Mouse (Mus musculus): ENCODE results near the gene Ddr2. TPM values are rescaled to one million over a fixed set of nuclear protein-coding genes. Genes with fewer than 3 reads are reported as not detected.
A peak's percentile ranks its signal among the peaks of the same experiment; 100 is the strongest.
"Not testable (repeated sequence)": the region's sequence is repeated elsewhere in the genome, so short reads cannot be mapped to it uniquely, and the experiment has no call there.

Ddr2 gene
- polyA plus RNA-seq, 1 experiment from 2014 or later = 1.4 TPM

- Histone ChIP-seq H3K4me2 (ENCODE audit: low read depth, low read length) (no peak overlapping the region), H3K9ac (replicated peaks) (no peak overlapping the region), H3K4me1 (ENCODE audit: insufficient read depth) (no peaks in the 10 kb centered on the region), H3K27me3 (ENCODE audit: insufficient read depth, low read length) (no peaks in the 10 kb centered on the region), H3K27ac (ENCODE audit: low read depth) (no peak overlapping the region), H3K4me3 (ENCODE audit: low read depth, low read length) (no peak overlapping the region), H3K36me3 (replicated peaks; ENCODE audit: insufficient read depth, low read length) (no peaks in the 10 kb centered on the region), H3K9me3 (ENCODE audit: low read length) (no peaks in the 10 kb centered on the region)
- TF ChIP-seq CTCF (IDR thresholded peaks at IDR 0.05; ENCODE audit: low read depth) (no peak), EP300 (IDR thresholded peaks at IDR 0.05; ENCODE audit: low read depth) (no peak)
- no peak for DNase-seq
- no peak for ATAC-seq
- 87% methylated on average over 1 of the region's 1 CpGs for WGBS (ENCODE audit: insufficient replicate concordance)
Observed at GRCm38 (mm10) chr1:170009296-170009695, 101.3 kb downstream of the Ddr2 start.

GRCm38 (mm10) chr1:170008432-170009220, 101.9 kb downstream of the Ddr2 start:
- Histone ChIP-seq H3K4me2 (ENCODE audit: low read depth, low read length) (no peak overlapping the region), H3K9me3 (ENCODE audit: low read length) (no peaks in the 10 kb centered on the region), H3K4me1 (ENCODE audit: insufficient read depth) (no peaks in the 10 kb centered on the region), H3K27me3 (ENCODE audit: insufficient read depth, low read length) (no peaks in the 10 kb centered on the region), H3K36me3 (replicated peaks; ENCODE audit: insufficient read depth, low read length) (no peaks in the 10 kb centered on the region), H3K4me3 (ENCODE audit: low read depth, low read length) (no peak overlapping the region), H3K27ac (ENCODE audit: low read depth) (no peak overlapping the region), H3K9ac (replicated peaks) (no peak overlapping the region)
- WGBS (ENCODE audit: insufficient replicate concordance) = 73% methylated on average over 13 of the region's 13 CpGs
- ATAC-seq (no peak), DNase-seq (no peak)
- no peak for TF ChIP-seq CTCF (IDR thresholded peaks at IDR 0.05; ENCODE audit: low read depth)
- no peak for TF ChIP-seq EP300 (IDR thresholded peaks at IDR 0.05; ENCODE audit: low read depth)

- 58% methylated on average over 5 of the region's 5 CpGs for WGBS (ENCODE audit: insufficient replicate concordance)
- TF ChIP-seq EP300 (IDR thresholded peaks at IDR 0.05; ENCODE audit: low read depth) (no peak), CTCF (IDR thresholded peaks at IDR 0.05; ENCODE audit: low read depth) (no peak)
- no peak overlapping the region for H3K4me2 ChIP-seq (ENCODE audit: low read depth, low read length)
Observed at GRCm38 (mm10) chr1:170006516-170006915, 104.0 kb downstream of the Ddr2 start.

GRCm38 (mm10) chr1:170005297-170005696, 105.3 kb downstream of the Ddr2 start:
- no peak overlapping the region for H3K27ac ChIP-seq (ENCODE audit: low read depth)
- no peak overlapping the region for H3K4me2 ChIP-seq (ENCODE audit: low read depth, low read length)
- no peak for TF ChIP-seq CTCF (IDR thresholded peaks at IDR 0.05; ENCODE audit: low read depth)
- TF ChIP-seq EP300 (IDR thresholded peaks at IDR 0.05; ENCODE audit: low read depth) = no peak
- WGBS (ENCODE audit: insufficient replicate concordance) = 68% methylated on average over 3 of the region's 3 CpGs
- no peak overlapping the region for H3K9ac ChIP-seq (replicated peaks)
- H3K27me3 ChIP-seq (ENCODE audit: insufficient read depth, low read length) = no peaks in the 10 kb centered on the region
- ATAC-seq (no peak), DNase-seq (no peak)
- H3K36me3 ChIP-seq (replicated peaks; ENCODE audit: insufficient read depth, low read length) = no peaks in the 10 kb centered on the region
- H3K9me3 ChIP-seq (ENCODE audit: low read length) = no peaks in the 10 kb centered on the region
- no peak overlapping the region for H3K4me3 ChIP-seq (ENCODE audit: low read depth, low read length)
- H3K4me1 ChIP-seq (ENCODE audit: insufficient read depth) = no peaks in the 10 kb centered on the region

More at GRCm38 (mm10) chr1:170006516-170006915, 104.0 kb downstream of the Ddr2 start:
- H3K27ac ChIP-seq (ENCODE audit: low read depth) = 0 out of 2 replicates have a peak overlapping the region, but pooled peaks have one; percentile 12
- DNase-seq (no peak), ATAC-seq (no peak)
- H3K36me3 ChIP-seq (replicated peaks; ENCODE audit: insufficient read depth, low read length) = no peaks in the 10 kb centered on the region
- H3K4me1 ChIP-seq (ENCODE audit: insufficient read depth) = no peaks in the 10 kb centered on the region
- no peak overlapping the region for H3K4me3 ChIP-seq (ENCODE audit: low read depth, low read length)
- no peaks in the 10 kb centered on the region for H3K27me3 ChIP-seq (ENCODE audit: insufficient read depth, low read length)
- no peaks in the 10 kb centered on the region for H3K9me3 ChIP-seq (ENCODE audit: low read length)
- no peak overlapping the region for H3K9ac ChIP-seq (replicated peaks)

DNA sequence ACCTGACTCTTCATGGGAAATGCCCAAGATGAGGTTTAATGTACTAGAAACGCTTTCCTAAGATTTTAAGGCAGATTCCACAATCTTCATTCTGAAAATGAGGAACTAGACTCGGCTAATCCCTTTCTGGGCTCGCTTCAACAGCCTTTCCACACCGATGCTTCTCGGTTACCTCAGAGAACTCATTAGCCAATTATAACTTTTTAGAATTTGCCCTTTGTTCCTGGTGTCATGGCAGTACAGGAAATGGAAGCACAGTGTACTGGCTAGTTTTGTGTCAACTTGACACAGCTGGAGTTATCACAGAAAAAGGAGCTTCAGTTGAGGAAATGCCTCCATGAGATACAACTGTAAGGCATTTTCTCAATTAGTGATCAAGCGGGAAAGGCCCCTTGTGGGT, 116.7 kb downstream of the Ddr2 start:
- H3K9me3 ChIP-seq (ENCODE audit: low read length); ATAC-seq; H3K36me3 ChIP-seq (replicated peaks; ENCODE audit: insufficient read depth, low read length); H3K27me3 ChIP-seq (ENCODE audit: insufficient read depth, low read length); H3K4me2 ChIP-seq (ENCODE audit: low read depth, low read length); H3K27ac ChIP-seq (ENCODE audit: low read depth); H3K4me1 ChIP-seq (ENCODE audit: insufficient read depth); H3K9ac ChIP-seq (replicated peaks); H3K4me3 ChIP-seq (ENCODE audit: low read depth, low read length); DNase-seq: not testable (repeated sequence)
- 82% methylated on average over 6 of the region's 6 CpGs for WGBS (ENCODE audit: insufficient replicate concordance)

GRCm38 (mm10) chr1:169986166-169986565, 124.4 kb downstream of the Ddr2 start:
- H3K36me3 ChIP-seq (replicated peaks; ENCODE audit: insufficient read depth, low read length) = no peaks in the 10 kb centered on the region

More at GRCm38 (mm10) chr1:169986166-169986565, 124.4 kb downstream of the Ddr2 start:
- Histone ChIP-seq H3K4me3 (ENCODE audit: low read depth, low read length) (no peak overlapping the region), H3K4me1 (ENCODE audit: insufficient read depth) (no peaks in the 10 kb centered on the region), H3K4me2 (ENCODE audit: low read depth, low read length) (no peak overlapping the region), H3K9me3 (ENCODE audit: low read length) (no peaks in the 10 kb centered on the region), H3K9ac (replicated peaks) (no peak overlapping the region), H3K27ac (ENCODE audit: low read depth) (no peak overlapping the region), H3K27me3 (ENCODE audit: insufficient read depth, low read length) (no peaks in the 10 kb centered on the region)
- 73% methylated on average over 1 of the region's 1 CpGs for WGBS (ENCODE audit: insufficient replicate concordance)
- TF ChIP-seq CTCF (IDR thresholded peaks at IDR 0.05; ENCODE audit: low read depth) = no peak
- no peak for TF ChIP-seq EP300 (IDR thresholded peaks at IDR 0.05; ENCODE audit: low read depth)
- DNase-seq = no peak
- ATAC-seq = no peak

All from liver, postnatal 0 days (tissue).